Mouse (Mus musculus): ENCODE data around the gene Arid1b. TPM values are rescaled to one million over a fixed set of nuclear protein-coding genes. Genes with fewer than 3 reads are reported as not detected.

The Arid1b gene
- polyA plus RNA-seq, 1 experiment: 9.1 TPM

DNA sequence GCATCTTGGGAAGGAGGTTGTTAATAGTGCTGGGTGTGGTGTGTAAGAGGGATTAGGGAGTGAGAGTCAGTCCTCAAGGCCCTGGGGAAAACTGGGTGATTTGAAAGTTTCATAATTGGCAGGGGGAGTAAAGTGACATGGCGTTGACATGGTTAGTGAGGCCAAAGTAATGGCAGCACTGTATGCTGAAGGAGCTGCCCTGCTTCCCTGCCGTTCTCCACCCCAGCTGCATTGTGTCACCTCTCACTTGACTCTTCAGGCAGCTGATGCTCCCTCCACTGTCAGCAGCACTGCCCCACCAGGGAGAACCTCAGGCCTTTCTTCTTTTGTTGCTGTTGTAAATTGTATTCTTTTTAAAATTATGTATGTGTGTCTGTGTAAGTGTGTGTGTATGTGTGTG lies 107.8 kb downstream of the Arid1b start:
- TF ChIP-seq USF1 (IDR thresholded peaks at IDR 0.05; ENCODE audit: low read depth) (no peak), FOSL1 (IDR thresholded peaks at IDR 0.05; ENCODE audit: insufficient read depth, low read length, poor library complexity, severe bottlenecking) (no peak), MAX (IDR thresholded peaks at IDR 0.05) (no peak), CTCF (IDR thresholded peaks at IDR 0.05; ENCODE audit: control insufficient read depth, insufficient read depth, insufficient read length) (no peak), CEBPB (IDR thresholded peaks at IDR 0.05; ENCODE audit: low read depth) (no peak), MYOG (IDR thresholded peaks at IDR 0.05; ENCODE audit: control insufficient read depth, extremely low read depth, insufficient read length) (no peak), MYOD1 (IDR thresholded peaks at IDR 0.05; ENCODE audit: control insufficient read depth, insufficient read length, low read depth) (no peak)
- Histone ChIP-seq H3K27me3 (ENCODE audit: control insufficient read depth, insufficient read depth, insufficient read length) (no peaks in the 10 kb centered on the region), H3K4me3 (ENCODE audit: insufficient read depth, poor library complexity, severe bottlenecking) (no peak overlapping the region), H3ac (ENCODE audit: control insufficient read depth, insufficient read length, low read depth) (no peak overlapping the region), H3K36me3 (ENCODE audit: control insufficient read depth, insufficient read depth) (no peaks in the 10 kb centered on the region), H3K79me2 (ENCODE audit: control insufficient read depth, insufficient read depth) (peaks cover 68% of the 10 kb centered on the region), H3K79me3 (ENCODE audit: low read depth) (peaks cover 22% of the 10 kb centered on the region)

DNA sequence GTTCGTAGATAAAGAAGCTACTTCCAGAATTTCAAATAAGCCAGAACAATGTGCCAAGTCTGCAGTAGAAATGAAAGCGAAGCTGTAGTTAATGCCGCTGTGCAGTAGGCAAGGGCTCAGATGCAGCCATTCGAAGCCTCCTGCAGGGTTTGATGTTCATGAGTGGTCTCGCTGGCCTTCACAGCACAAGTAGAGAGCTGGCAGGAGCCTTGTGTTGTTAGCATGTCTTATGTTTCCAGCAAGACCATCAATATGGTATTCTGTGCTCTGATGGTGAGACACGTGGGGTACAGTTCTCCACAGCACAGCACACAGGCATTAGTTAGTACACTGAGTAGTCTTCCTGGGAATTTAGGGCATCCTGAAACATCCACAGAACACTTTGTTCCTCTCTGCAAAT lies 111.6 kb downstream of the Arid1b start:
- TF ChIP-seq FOSL1 (IDR thresholded peaks at IDR 0.05; ENCODE audit: insufficient read depth, low read length, poor library complexity, severe bottlenecking): no peak
- TF ChIP-seq CEBPB (IDR thresholded peaks at IDR 0.05; ENCODE audit: low read depth): no peak
- TF ChIP-seq MYOG (IDR thresholded peaks at IDR 0.05; ENCODE audit: control insufficient read depth, extremely low read depth, insufficient read length): no peak
- no peak for TF ChIP-seq MYOD1 (IDR thresholded peaks at IDR 0.05; ENCODE audit: control insufficient read depth, insufficient read length, low read depth)
- no peak for TF ChIP-seq USF1 (IDR thresholded peaks at IDR 0.05; ENCODE audit: low read depth)
- TF ChIP-seq MAX (IDR thresholded peaks at IDR 0.05): no peak
- TF ChIP-seq CTCF (IDR thresholded peaks at IDR 0.05; ENCODE audit: control insufficient read depth, insufficient read depth, insufficient read length): no peak
- Histone ChIP-seq H3K27me3 (ENCODE audit: control insufficient read depth, insufficient read depth, insufficient read length) (no peaks in the 10 kb centered on the region), H3K79me3 (ENCODE audit: low read depth) (peaks cover 24% of the 10 kb centered on the region), H3K79me2 (ENCODE audit: control insufficient read depth, insufficient read depth) (peaks cover 95% of the 10 kb centered on the region), H3K36me3 (ENCODE audit: control insufficient read depth, insufficient read depth) (no peaks in the 10 kb centered on the region), H3ac (ENCODE audit: control insufficient read depth, insufficient read length, low read depth) (no peak overlapping the region), H3K4me3 (ENCODE audit: insufficient read depth, poor library complexity, severe bottlenecking) (no peak overlapping the region)

DNA sequence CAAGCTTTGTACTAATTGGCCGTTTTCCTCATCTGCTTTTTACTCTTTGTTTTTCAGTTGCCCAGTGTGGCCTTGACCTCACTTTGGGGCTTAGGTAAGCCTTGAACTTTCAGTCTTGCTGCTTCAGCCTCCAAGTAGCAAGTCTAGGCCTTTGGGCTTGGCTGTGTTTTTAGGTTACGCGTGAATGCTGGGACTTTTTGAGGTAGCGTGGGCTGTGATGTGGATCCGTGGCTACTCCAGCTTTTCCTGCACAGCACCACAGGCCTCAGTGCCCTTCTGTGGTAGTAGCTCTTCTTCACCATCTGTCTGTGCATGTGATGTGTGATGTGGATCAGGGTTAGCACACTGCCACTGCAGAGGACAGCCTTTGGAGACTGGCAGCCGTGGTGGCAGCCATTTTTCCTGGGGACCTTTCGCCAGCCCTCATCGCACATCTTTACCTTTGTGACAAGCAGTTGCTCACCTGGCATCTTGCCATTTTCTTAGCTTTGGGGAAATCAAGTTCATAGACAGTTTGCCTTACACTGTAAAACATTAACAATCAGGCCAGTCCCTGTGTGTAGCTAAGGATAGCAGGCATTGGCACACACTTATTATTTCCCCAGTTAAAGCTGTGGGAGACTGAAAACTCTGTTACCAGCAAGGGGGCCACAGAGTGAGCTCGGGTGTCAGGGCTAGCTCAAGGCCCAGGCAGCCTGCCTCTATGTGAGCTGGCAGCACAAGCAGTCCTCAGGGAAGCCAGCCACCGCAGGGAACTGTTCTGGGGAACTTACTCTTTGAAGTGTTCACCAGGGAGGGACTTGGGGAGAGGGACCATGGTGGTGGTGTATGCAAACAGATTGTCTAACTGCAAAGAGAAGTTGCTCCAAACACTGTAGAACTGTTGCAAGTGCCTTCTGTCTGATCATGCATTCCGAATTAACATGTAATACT lies 112.4 kb downstream of the Arid1b start:
- Histone ChIP-seq H3K79me3 (ENCODE audit: low read depth) (peaks cover 24% of the 10 kb centered on the region), H3ac (ENCODE audit: control insufficient read depth, insufficient read length, low read depth) (no peak overlapping the region), H3K27me3 (ENCODE audit: control insufficient read depth, insufficient read depth, insufficient read length) (no peaks in the 10 kb centered on the region), H3K36me3 (ENCODE audit: control insufficient read depth, insufficient read depth) (no peaks in the 10 kb centered on the region), H3K79me2 (ENCODE audit: control insufficient read depth, insufficient read depth) (peaks cover 97% of the 10 kb centered on the region), H3K4me3 (ENCODE audit: insufficient read depth, poor library complexity, severe bottlenecking) (no peak overlapping the region)
- TF ChIP-seq MAX (IDR thresholded peaks at IDR 0.05): no peak
- no peak for TF ChIP-seq FOSL1 (IDR thresholded peaks at IDR 0.05; ENCODE audit: insufficient read depth, low read length, poor library complexity, severe bottlenecking)
- no peak for TF ChIP-seq CTCF (IDR thresholded peaks at IDR 0.05; ENCODE audit: control insufficient read depth, insufficient read depth, insufficient read length)
- no peak for TF ChIP-seq CEBPB (IDR thresholded peaks at IDR 0.05; ENCODE audit: low read depth)
- TF ChIP-seq MYOG (IDR thresholded peaks at IDR 0.05; ENCODE audit: control insufficient read depth, extremely low read depth, insufficient read length): no peak
- no peak for TF ChIP-seq MYOD1 (IDR thresholded peaks at IDR 0.05; ENCODE audit: control insufficient read depth, insufficient read length, low read depth)
- TF ChIP-seq USF1 (IDR thresholded peaks at IDR 0.05; ENCODE audit: low read depth): no peak

DNA sequence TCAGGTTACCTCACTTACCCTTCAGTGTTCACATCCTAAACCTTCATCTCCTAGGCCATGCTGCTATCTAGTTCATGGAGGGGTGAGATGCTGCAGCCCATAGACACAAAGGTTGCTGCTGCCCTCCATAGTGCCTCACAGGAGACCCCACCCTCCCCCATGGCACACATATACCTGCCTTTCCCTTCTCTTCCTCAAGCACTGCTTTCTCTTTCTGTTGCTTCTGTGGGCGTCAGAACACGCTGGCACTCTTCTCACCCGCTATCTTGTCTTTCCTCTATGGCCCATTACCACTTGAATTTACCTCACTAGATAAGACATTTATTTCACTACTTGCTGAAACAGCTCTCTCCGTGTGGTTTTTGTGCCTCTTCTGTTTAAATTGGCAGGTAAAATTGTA lies 113.4 kb downstream of the Arid1b start:
- TF ChIP-seq FOSL1 (IDR thresholded peaks at IDR 0.05; ENCODE audit: insufficient read depth, low read length, poor library complexity, severe bottlenecking) (no peak), CTCF (IDR thresholded peaks at IDR 0.05; ENCODE audit: control insufficient read depth, insufficient read depth, insufficient read length) (no peak), MYOD1 (IDR thresholded peaks at IDR 0.05; ENCODE audit: control insufficient read depth, insufficient read length, low read depth) (no peak), USF1 (IDR thresholded peaks at IDR 0.05; ENCODE audit: low read depth) (no peak), MYOG (IDR thresholded peaks at IDR 0.05; ENCODE audit: control insufficient read depth, extremely low read depth, insufficient read length) (no peak), CEBPB (IDR thresholded peaks at IDR 0.05; ENCODE audit: low read depth) (no peak), MAX (IDR thresholded peaks at IDR 0.05) (no peak)
- Histone ChIP-seq H3K4me3 (ENCODE audit: insufficient read depth, poor library complexity, severe bottlenecking) (no peak overlapping the region), H3K36me3 (ENCODE audit: control insufficient read depth, insufficient read depth) (no peaks in the 10 kb centered on the region), H3ac (ENCODE audit: control insufficient read depth, insufficient read length, low read depth) (no peak overlapping the region), H3K27me3 (ENCODE audit: control insufficient read depth, insufficient read depth, insufficient read length) (no peaks in the 10 kb centered on the region), H3K79me2 (ENCODE audit: control insufficient read depth, insufficient read depth) (peaks cover 92% of the 10 kb centered on the region), H3K79me3 (ENCODE audit: low read depth) (peaks cover 24% of the 10 kb centered on the region)

DNA sequence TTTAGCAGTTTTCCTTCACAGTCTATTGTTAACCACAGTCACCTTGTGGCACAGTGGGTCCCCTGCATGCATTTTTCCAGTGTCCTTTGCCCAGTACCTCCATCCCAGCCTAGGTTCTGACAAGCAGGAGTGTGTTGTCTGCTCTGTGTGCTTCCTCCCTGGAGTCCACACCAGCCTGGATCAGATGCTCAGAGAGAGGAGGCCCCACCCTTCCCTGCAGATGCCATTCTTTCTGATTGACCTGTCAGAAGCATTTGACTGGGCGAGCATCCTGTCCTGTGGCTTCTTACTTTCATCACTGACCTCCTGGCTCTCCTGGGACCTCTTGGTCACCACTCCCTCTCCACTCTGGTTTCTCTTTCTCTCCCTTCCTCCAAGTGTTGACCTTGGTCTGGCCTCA lies 113.9 kb downstream of the Arid1b start:
- Histone ChIP-seq H3K36me3 (ENCODE audit: control insufficient read depth, insufficient read depth) (no peaks in the 10 kb centered on the region), H3K4me3 (ENCODE audit: insufficient read depth, poor library complexity, severe bottlenecking) (no peak overlapping the region), H3ac (ENCODE audit: control insufficient read depth, insufficient read length, low read depth) (no peak overlapping the region), H3K79me2 (ENCODE audit: control insufficient read depth, insufficient read depth) (peaks cover 87% of the 10 kb centered on the region), H3K79me3 (ENCODE audit: low read depth) (peaks cover 24% of the 10 kb centered on the region), H3K27me3 (ENCODE audit: control insufficient read depth, insufficient read depth, insufficient read length) (no peaks in the 10 kb centered on the region)
- no peak for TF ChIP-seq MYOG (IDR thresholded peaks at IDR 0.05; ENCODE audit: control insufficient read depth, extremely low read depth, insufficient read length)
- no peak for TF ChIP-seq FOSL1 (IDR thresholded peaks at IDR 0.05; ENCODE audit: insufficient read depth, low read length, poor library complexity, severe bottlenecking)
- TF ChIP-seq USF1 (IDR thresholded peaks at IDR 0.05; ENCODE audit: low read depth): no peak
- TF ChIP-seq CEBPB (IDR thresholded peaks at IDR 0.05; ENCODE audit: low read depth): no peak
- no peak for TF ChIP-seq MAX (IDR thresholded peaks at IDR 0.05)
- TF ChIP-seq CTCF (IDR thresholded peaks at IDR 0.05; ENCODE audit: control insufficient read depth, insufficient read depth, insufficient read length): no peak
- TF ChIP-seq MYOD1 (IDR thresholded peaks at IDR 0.05; ENCODE audit: control insufficient read depth, insufficient read length, low read depth): no peak
